Mouse (Mus musculus) granulocyte monocyte progenitor cell, adult 5-6 weeks (primary cell): ENCODE results near the gene Borcs8. TPM values are rescaled to one million over a fixed set of nuclear protein-coding genes. Genes with fewer than 3 reads are reported as not detected.

ENCODE experiments used
- ATAC-seq: replicated peaks from 2 replicates; pipeline ENCODE4 v1.8.0; 2016; ENCODE audit warnings: mild to moderate bottlenecking, moderate TSS enrichment, inconsistent platforms; ENCODE audit not compliant: poor library complexity, severe bottlenecking
- total RNA-seq, 2 experiments: library from RNA; stranded (forward) in 1 of 2; stranded (reverse) in 1 of 2; fragments of 200-712, 200-1000 nt in 1 of 2; fragments of >200 nt in 1 of 2; fragmentation: Nextera tagmentation in 1 of 2; gene quantifications; 2 replicates each; pipeline ENCODE4 v1.2.3; 2014 to 2017

Gene Borcs8
- total RNA-seq, 2 experiments from 2014 or later: 26.6 to 34.3 TPM

DNA sequence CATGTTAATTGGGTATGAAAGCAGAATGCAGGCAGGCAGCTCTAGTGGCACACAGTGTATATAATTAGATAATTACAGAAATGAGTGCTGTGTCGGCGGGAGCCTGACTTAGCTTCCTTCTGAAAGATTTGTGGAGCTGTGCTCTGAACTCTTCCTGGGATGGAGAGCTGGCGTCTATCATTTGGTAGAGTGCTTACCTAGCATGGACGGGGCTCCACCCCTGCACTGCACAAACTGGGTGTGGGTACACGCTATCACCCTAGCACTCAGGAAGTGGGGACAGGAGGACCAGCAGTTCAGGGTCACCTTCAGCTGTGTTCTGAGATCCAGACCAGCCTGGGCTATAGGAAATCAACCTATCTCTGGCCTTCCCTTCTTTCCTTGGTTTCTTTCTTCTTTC, 34.0 kb downstream of the Borcs8 start:
- ATAC-seq: no peak

- no peak for ATAC-seq
Measured at GRCm38 (mm10) chr8:70174079-70174478, 34.8 kb downstream of the Borcs8 start.

- ATAC-seq: no peak
Measured at GRCm38 (mm10) chr8:70178231-70178630, 38.9 kb downstream of the Borcs8 start.

GRCm38 (mm10) chr8:70179082-70179481, 39.8 kb downstream of the Borcs8 start:
- no peak; the same call in 1 of the 2 replicates for ATAC-seq

GRCm38 (mm10) chr8:70181212-70181902, 42.1 kb downstream of the Borcs8 start:
- no peak for ATAC-seq

GRCm38 (mm10) chr8:70181903-70182252, 42.6 kb downstream of the Borcs8 start:
- no peak for ATAC-seq

DNA sequence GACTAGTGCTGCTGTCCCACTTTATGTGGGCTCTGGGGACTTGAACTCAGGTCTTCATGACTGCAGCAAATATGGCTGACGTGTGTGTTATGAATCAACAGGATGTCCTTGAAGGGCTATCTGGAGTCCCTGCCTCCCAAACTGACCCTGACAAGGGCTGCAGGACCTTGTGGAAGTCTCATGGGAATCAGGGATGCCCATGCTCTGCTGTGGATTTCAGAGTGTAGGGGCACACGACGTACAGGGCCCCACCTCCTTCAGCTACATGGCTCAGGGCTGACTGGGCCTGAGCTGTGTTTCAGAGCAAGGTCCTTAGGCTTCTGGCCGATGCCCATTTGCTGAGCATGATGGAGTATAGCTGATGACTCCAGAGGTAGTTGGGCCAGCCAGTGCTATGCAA, 43.9 kb downstream of the Borcs8 start:
- no peak for ATAC-seq

- ATAC-seq: no peak
Measured at GRCm38 (mm10) chr8:70188707-70189106, 49.4 kb downstream of the Borcs8 start.

GRCm38 (mm10) chr8:70193238-70193637, 53.9 kb downstream of the Borcs8 start:
- ATAC-seq: no peak

- no peak for ATAC-seq
Measured at GRCm38 (mm10) chr8:70194191-70194590, 54.9 kb downstream of the Borcs8 start.

GRCm38 (mm10) chr8:70195762-70196161, 56.5 kb downstream of the Borcs8 start:
- ATAC-seq: no peak

Other genes starting within 250 kb of the Borcs8 start
- 0.73 TPM in 1 of 2 replicates, not detected in the other for gene Tssk6, start 237.3 kb upstream of the Borcs8 start, total RNA-seq (2014; fragmentation: Nextera tagmentation)
- 1.5 and 2.5 TPM in 2 replicates for gene Tssk6, start 237.3 kb upstream of the Borcs8 start, total RNA-seq (2017)
- gene Ndufa13, start 236.9 kb upstream of the Borcs8 start, total RNA-seq (2014; fragmentation: Nextera tagmentation): 76.7 and 98.5 TPM in 2 replicates
- 107 and 110 TPM in 2 replicates for gene Ndufa13, start 236.9 kb upstream of the Borcs8 start, total RNA-seq (2017)
- gene Yjefn3, start 236.8 kb upstream of the Borcs8 start, total RNA-seq (2014; fragmentation: Nextera tagmentation): 2.7 TPM in 1 of 2 replicates, not detected in the other
- gene Yjefn3, start 236.8 kb upstream of the Borcs8 start, total RNA-seq (2017): not detected in 2 replicates
- gene Gatad2a, start 143.1 kb upstream of the Borcs8 start, total RNA-seq (2014; fragmentation: Nextera tagmentation): 51.7 and 69.2 TPM in 2 replicates
- 47.5 and 58.2 TPM in 2 replicates for gene Gatad2a, start 143.1 kb upstream of the Borcs8 start, total RNA-seq (2017)
- 29.9 and 34.9 TPM in 2 replicates for gene Mau2, start 96.8 kb upstream of the Borcs8 start, total RNA-seq (2014; fragmentation: Nextera tagmentation)
- gene Mau2, start 96.8 kb upstream of the Borcs8 start, total RNA-seq (2017): 27.3 and 29.0 TPM in 2 replicates
- gene Sugp1, start 96.7 kb upstream of the Borcs8 start, total RNA-seq (2014; fragmentation: Nextera tagmentation): 18.4 and 22.6 TPM in 2 replicates
- gene Sugp1, start 96.7 kb upstream of the Borcs8 start, total RNA-seq (2017): 24.3 and 26.0 TPM in 2 replicates
- 3.9 TPM in 1 of 2 replicates, not detected in the other for gene Tm6sf2, start 66.6 kb upstream of the Borcs8 start, total RNA-seq (2014; fragmentation: Nextera tagmentation)
- not detected in 2 replicates for gene Tm6sf2, start 66.6 kb upstream of the Borcs8 start, total RNA-seq (2017)
- not detected in 2 replicates for gene Hapln4, start 56.0 kb upstream of the Borcs8 start, total RNA-seq (2014; fragmentation: Nextera tagmentation)
- not detected in 2 replicates for gene Hapln4, start 56.0 kb upstream of the Borcs8 start, total RNA-seq (2017)
- gene Ncan, start 18.6 kb upstream of the Borcs8 start, total RNA-seq (2014; fragmentation: Nextera tagmentation): not detected in 2 replicates
- not detected in 2 replicates for gene Ncan, start 18.6 kb upstream of the Borcs8 start, total RNA-seq (2017)
- 37.0 and 64.5 TPM in 2 replicates for gene Nr2c2ap, start 8.2 kb upstream of the Borcs8 start, total RNA-seq (2014; fragmentation: Nextera tagmentation)
- gene Nr2c2ap, start 8.2 kb upstream of the Borcs8 start, total RNA-seq (2017): 8.7 and 9.4 TPM in 2 replicates
- 4.8 and 6.9 TPM in 2 replicates for gene Rfxank, start 345 bp upstream of the Borcs8 start, total RNA-seq (2014; fragmentation: Nextera tagmentation)
- 5.9 and 11.6 TPM in 2 replicates for gene Rfxank, start 345 bp upstream of the Borcs8 start, total RNA-seq (2017)
- not detected in 2 replicates for gene Mef2b, start 212 bp downstream of the Borcs8 start, total RNA-seq (2014; fragmentation: Nextera tagmentation)
- not detected in 2 replicates for gene Mef2b, start 212 bp downstream of the Borcs8 start, total RNA-seq (2017)
- 15.6 and 29.6 TPM in 2 replicates for gene Tmem161a, start 32.9 kb downstream of the Borcs8 start, total RNA-seq (2014; fragmentation: Nextera tagmentation)
- gene Tmem161a, start 32.9 kb downstream of the Borcs8 start, total RNA-seq (2017): 9.4 and 21.4 TPM in 2 replicates
- gene Slc25a42, start 72.8 kb downstream of the Borcs8 start, total RNA-seq (2014; fragmentation: Nextera tagmentation): 3.2 and 5.5 TPM in 2 replicates
- 0.62 and 1.2 TPM in 2 replicates for gene Slc25a42, start 72.8 kb downstream of the Borcs8 start, total RNA-seq (2017)
- gene Sugp2, start 94.7 kb downstream of the Borcs8 start, total RNA-seq (2014; fragmentation: Nextera tagmentation): 62.5 and 68.0 TPM in 2 replicates
- gene Sugp2, start 94.7 kb downstream of the Borcs8 start, total RNA-seq (2017): 26.0 and 56.4 TPM in 2 replicates
- 4.9 and 6.9 TPM in 2 replicates for gene Armc6, start 95.0 kb downstream of the Borcs8 start, total RNA-seq (2014; fragmentation: Nextera tagmentation)
- 8.0 and 9.4 TPM in 2 replicates for gene Armc6, start 95.0 kb downstream of the Borcs8 start, total RNA-seq (2017)
- 5.4 and 12.3 TPM in 2 replicates for gene Homer3, start 143.3 kb downstream of the Borcs8 start, total RNA-seq (2014; fragmentation: Nextera tagmentation)
- gene Homer3, start 143.3 kb downstream of the Borcs8 start, total RNA-seq (2017): 6.5 and 12.3 TPM in 2 replicates
- gene Ddx49, start 163.0 kb downstream of the Borcs8 start, total RNA-seq (2014; fragmentation: Nextera tagmentation): 45.9 and 66.8 TPM in 2 replicates
- gene Ddx49, start 163.0 kb downstream of the Borcs8 start, total RNA-seq (2017): 139 and 177 TPM in 2 replicates
- 209 and 240 TPM in 2 replicates for gene Cope, start 163.0 kb downstream of the Borcs8 start, total RNA-seq (2014; fragmentation: Nextera tagmentation)
- 132 and 155 TPM in 2 replicates for gene Cope, start 163.0 kb downstream of the Borcs8 start, total RNA-seq (2017)
- not detected in 2 replicates for gene Cers1, start 176.3 kb downstream of the Borcs8 start, total RNA-seq (2014; fragmentation: Nextera tagmentation)
- gene Cers1, start 176.3 kb downstream of the Borcs8 start, total RNA-seq (2017): not detected in 2 replicates
- not detected in 2 replicates for gene Gdf1, start 190.3 kb downstream of the Borcs8 start, total RNA-seq (2014; fragmentation: Nextera tagmentation)
- gene Gdf1, start 190.3 kb downstream of the Borcs8 start, total RNA-seq (2017): not detected in 2 replicates
- gene Upf1, start 213.8 kb downstream of the Borcs8 start, total RNA-seq (2014; fragmentation: Nextera tagmentation): 30.6 and 33.7 TPM in 2 replicates
- 24.2 and 30.8 TPM in 2 replicates for gene Upf1, start 213.8 kb downstream of the Borcs8 start, total RNA-seq (2017)
- 0.88 TPM in 1 of 2 replicates, not detected in the other for gene Comp, start 234.1 kb downstream of the Borcs8 start, total RNA-seq (2014; fragmentation: Nextera tagmentation)
- gene Comp, start 234.1 kb downstream of the Borcs8 start, total RNA-seq (2017): not detected in 2 replicates